Mouse (Mus musculus) gastrocnemius, adult 8-10 months (tissue): ENCODE measurements around the gene Tesk1. TPM values are rescaled to one million over a fixed set of nuclear protein-coding genes. Genes with fewer than 3 reads are reported as not detected.

Experiments used
- DNase-seq, 2 experiments: peaks; one replicate each; pipeline ENCODE4 v3.0.0; 2022; ENCODE audit warnings: low spot score in 2 of 2
- total RNA-seq, 4 experiments: library from RNA; stranded (reverse); gene quantifications; 2 replicates each; pipeline ENCODE4 v1.2.4; 2022

Gene Tesk1
- total RNA-seq, 4 experiments from 2014 or later, result 53.4 to 69.3 (median 59.4) TPM

DNA sequence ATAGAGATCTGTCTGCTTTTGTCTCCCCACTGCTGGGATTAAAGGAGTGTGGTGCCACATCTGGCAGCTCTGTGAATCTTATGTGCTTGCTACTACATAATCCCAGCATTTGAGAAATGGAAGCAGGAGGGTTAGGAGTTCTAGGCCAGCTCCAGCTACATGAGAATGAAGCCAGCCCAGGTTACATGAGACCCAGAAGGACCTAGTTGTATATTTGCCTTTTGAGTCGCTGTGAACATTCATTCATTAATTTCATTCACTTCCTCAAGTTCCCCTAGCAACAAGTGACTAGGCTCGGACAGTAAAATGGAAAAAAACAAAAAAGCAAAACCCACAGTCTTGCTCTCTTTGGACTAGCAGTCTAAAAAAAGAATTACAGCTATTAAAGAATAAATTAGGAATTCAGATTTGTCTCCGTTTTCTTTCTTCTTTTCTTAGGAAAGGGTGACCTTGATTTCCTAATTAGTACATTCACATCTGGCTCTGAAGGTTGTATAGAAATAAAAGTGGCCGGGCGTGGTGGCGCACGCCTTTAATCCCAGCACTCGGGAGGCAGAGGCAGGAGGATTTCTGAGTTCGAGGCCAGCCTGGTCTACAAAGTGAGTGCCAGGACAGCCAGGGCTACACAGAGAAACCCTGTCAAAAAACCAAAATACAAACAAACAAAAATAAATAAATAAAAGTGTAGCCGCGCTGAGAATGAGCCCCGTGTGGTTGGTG is 50.5 kb downstream of the Tesk1 start:
- DNase-seq, result no peak

DNA sequence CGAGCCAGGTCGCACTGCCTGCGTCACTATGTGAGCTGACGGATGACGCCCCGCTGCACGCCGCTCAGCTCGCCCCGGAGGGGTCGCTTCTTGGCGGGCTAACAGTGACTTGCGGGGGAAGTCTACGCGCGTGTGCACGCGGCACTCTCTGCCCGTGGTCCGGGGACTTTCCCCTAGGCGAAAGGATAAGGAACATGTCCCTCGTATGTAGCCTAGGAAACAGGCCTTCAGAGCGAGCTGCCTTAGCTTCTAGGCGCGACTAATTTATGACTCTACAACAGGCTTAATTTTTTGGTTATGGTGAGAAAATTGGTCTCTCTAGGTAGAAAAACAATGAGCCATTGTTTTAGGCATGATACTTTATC is 51.1 kb downstream of the Tesk1 start, which contains the start of gene Ccdc107:
TSS of gene Ccdc107 (plus strand) at position 80 of the 365 bp plus-strand sequence.
- peak; percentile 85 to 90 for DNase-seq

DNA sequence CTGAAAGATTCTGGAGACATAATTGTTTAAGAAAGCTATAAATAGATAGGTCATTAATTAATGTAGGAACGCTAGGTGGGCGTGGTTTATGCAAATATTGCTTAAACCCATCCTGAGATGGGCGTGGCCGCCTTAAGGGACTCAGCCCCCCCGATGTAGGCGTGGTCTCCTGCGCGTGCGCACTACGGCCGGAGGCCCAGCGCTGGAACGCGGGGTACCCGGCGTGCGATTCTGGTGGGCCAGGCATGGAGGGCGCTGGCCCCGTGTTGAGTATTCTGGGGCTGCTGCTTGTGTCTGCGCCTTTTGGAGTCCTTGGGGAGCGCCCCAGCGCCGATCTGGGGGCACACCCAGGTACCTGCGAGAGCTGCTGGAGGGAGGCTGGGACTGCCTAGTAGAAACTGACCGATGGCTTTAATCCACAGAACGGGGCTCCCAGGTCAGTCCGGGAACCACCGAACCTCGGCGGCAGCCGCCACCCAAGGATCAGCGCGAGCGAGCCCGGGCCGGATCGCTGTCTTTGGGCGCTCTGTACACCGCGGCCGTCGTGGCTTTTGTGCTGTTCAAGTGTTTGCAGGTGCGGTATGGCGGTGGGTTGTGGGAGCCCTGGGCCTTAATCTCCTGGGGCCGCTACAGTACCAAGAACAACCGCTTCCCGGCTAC is 51.6 kb downstream of the Tesk1 start:
- DNase-seq, result peak; percentile 89 to 92

DNA sequence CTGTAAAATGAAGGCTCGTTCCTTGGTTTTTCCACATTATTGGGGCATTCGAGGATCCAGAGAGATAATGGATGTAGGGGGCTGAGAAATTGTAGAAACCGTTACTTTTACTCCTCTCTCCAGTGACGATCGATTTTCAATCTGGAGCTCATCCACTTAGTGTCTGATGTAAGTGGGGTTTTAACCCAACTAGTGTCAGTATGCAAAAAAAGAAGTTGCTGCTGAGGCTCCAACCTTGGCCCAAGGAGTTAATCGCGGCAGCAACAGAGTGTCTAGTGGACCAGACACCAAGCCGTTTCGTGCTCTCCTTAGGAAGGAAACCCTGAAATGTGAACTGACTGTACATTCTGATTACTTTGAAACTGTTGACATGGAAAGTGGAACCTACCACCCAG is 52.1 kb downstream of the Tesk1 start:
- no peak for DNase-seq

DNA sequence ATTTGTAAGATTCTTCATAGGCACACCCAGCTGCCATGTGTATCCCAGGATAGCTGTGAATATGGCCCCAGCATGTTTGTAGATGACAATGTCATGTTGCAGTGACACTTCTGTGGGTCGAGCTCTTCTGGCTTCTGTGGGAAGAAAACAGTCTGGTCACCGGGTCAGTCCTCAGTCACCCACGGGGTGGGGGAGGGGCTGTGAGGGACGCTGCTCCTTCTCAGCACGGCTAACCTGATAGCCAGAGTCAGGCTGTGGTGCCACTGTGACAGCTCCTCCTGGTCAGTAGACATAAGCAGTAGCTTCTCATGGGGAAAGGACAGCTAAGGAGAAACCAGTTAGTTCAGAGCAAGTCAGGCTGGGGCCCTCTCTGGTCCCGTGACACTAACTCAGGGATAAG is 54.8 kb downstream of the Tesk1 start:
- DNase-seq, result no peak

DNA sequence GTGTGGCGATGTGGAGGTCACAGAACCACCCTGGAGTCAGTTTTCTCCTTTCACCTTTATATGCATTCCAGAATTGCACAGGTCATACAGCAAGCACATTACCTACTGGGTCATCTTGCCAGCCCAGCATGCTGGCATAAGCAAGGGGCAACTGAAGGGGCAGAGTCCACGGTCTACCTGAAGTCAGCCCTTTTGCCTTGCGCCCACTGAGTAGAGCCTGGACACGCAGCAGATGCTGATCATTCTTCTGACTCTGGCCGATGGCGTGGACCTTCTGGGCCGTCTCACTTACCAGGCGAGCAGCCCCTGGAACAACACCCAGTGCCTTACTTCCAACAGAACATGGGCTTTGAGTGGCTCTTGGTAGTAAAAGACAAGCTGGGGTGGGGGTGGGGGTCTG is 55.7 kb downstream of the Tesk1 start:
- no peak for DNase-seq

Other genes starting within 250 kb of the Tesk1 start
- under 1 TPM in 2 of 4 experiments, not detected in 2; 0.05 to 0.07 TPM for gene Atp8b5, start 174.8 kb upstream of the Tesk1 start, total RNA-seq
- 10 to 100 TPM; 21.5 to 25.4 (median 23.3) TPM for gene Rusc2, start 60.0 kb upstream of the Tesk1 start, total RNA-seq
- gene Fam166b, start 12.8 kb upstream of the Tesk1 start, total RNA-seq, result not detected
- gene Cd72, start 12.7 kb downstream of the Tesk1 start, total RNA-seq, result not detected
- gene Sit1, start 41.8 kb downstream of the Tesk1 start, total RNA-seq, result not detected
- gene Ccdc107, start 51.0 kb downstream of the Tesk1 start, total RNA-seq, result 10 to 100 TPM; 19.2 to 34.9 (median 25.5) TPM
- gene Arhgef39, start 57.8 kb downstream of the Tesk1 start, total RNA-seq, result not detected
- 1 to 10 TPM; 3.2 to 8.8 (median 3.8) TPM for gene Car9, start 65.0 kb downstream of the Tesk1 start, total RNA-seq
- 1,000 to 10,000 TPM; 3,728 to 5,173 (median 4,676) TPM for gene Tpm2, start 81.8 kb downstream of the Tesk1 start, total RNA-seq
- gene Creb3, start 120.4 kb downstream of the Tesk1 start, total RNA-seq, result 10 to 100 TPM; 36.3 to 47.6 (median 41.3) TPM
- 10 to 100 TPM; 52.5 to 57.4 (median 56.6) TPM for gene Tln1, start 120.8 kb downstream of the Tesk1 start, total RNA-seq
- 10 to 100 TPM; 22.8 to 26.9 (median 23.5) TPM for gene Rgp1, start 136.8 kb downstream of the Tesk1 start, total RNA-seq
- gene Gba2, start 136.9 kb downstream of the Tesk1 start, total RNA-seq, result 1 to 10 TPM; 3.8 to 4.4 (median 4.2) TPM
- not detected for gene Msmp, start 142.6 kb downstream of the Tesk1 start, total RNA-seq
- gene Npr2, start 190.0 kb downstream of the Tesk1 start, total RNA-seq, result 10 to 100 TPM; 31.1 to 40.6 (median 32.6) TPM
- gene Spag8, start 211.7 kb downstream of the Tesk1 start, total RNA-seq, result not detected
- 10 to 100 TPM; 46.4 to 48.6 (median 47.3) TPM for gene Hint2, start 214.5 kb downstream of the Tesk1 start, total RNA-seq
- 10 to 100 TPM in 2 of 4 experiments, 1 to 10 TPM in 2; 9.5 to 14.4 (median 10.4) TPM for gene Tmem8b, start 227.0 kb downstream of the Tesk1 start, total RNA-seq
- gene Fam221b, start 227.2 kb downstream of the Tesk1 start, total RNA-seq, result under 1 TPM in 3 of 4 experiments, not detected in 1; 0.07 to 0.12 (median 0.11) TPM